17 mouse cellular contexts compared by ENCODE assay signal in the genomic region with DNA sequence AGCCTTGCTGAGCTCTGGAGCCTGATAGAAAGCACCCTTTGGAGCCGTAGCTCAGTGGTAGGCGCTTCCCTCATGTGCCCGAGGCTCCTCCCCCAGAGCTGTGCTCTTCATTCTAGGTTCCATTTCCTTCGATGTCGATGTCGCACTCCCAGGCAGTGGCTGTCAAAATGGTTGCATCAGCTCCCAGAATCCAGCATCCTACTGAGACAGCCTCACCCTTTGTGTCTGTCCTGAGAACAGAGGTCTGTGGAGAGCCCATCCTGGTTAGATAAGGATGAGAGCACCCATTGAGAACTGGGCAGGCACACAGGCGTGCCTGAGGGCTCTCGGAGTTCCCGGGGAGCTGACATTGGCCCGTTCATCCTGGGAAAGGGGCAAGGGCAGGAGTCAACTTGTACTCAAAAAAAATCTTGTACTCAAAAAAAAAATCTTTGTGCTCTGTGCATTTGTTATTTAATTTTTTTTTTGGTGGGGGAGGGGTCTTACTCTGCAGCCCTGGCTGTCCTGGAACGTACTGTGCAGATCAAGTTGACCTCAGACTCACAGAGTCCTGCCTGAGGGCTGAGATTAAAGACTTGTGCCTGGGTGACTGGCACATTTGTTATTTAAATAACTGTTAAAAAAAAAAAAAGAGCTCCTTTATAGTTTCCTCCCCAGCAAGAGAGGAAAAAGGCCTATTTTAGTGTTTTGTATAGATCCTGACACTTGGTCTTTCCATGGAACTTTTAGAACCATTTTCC. TPM values are rescaled to one million over a fixed set of nuclear protein-coding genes. Genes with fewer than 3 reads are reported as not detected.
DNase-seq lines count a peak whose midpoint lies in the region; ATAC-seq and TF ChIP-seq lines count a peak whose summit lies in the region.
"Had no signal": no experiment of that assay in that cellular context is flagged by ENCODE, and none has a peak within 500 bp of the region (broad histone marks: within the 10 kb centered on the region; RNA-seq: fewer than 3 reads in every experiment).

No protein-coding gene starts in this region.

- no peak for TF ChIP-seq EP300 in CH12.LX (IDR thresholded peaks at IDR 0.05; ENCODE audit: low read length)

- no peaks in the 10 kb centered on the region for H3K79me2 ChIP-seq in CH12.LX (replicated peaks; ENCODE audit: control insufficient read depth, extremely low read depth, insufficient read depth, poor library complexity, severe bottlenecking)

- ATAC-seq in heart, embryonic 12.5 days (ENCODE audit: insufficient number of reproducible peaks, low FRiP score): no peak
- peak; percentile 33; the same call in 1 of the 2 replicates for ATAC-seq in hindbrain, embryonic 12.5 days (ENCODE audit: low FRiP score)
- no peak for ATAC-seq in kidney, embryonic 14.5 days (ENCODE audit: low FRiP score, low TSS enrichment)

- TF ChIP-seq RAD21 in CH12.LX (IDR thresholded peaks at IDR 0.05; ENCODE audit: low read depth, low read length): no peak

- TF ChIP-seq CTCF in CH12.LX (conservative IDR thresholded peaks at IDR 0.05 in 1 of 2, IDR thresholded peaks at IDR 0.05 in 1 of 2; ENCODE audit: low read depth in 2 of 2, low read length in 2 of 2): no peak

- dilution Hi-C loops in CH12.LX (cut with MboI; ENCODE audit: extremely low pct_ligation_motif_present, extremely low pct_unique_long_range_greater_than_20kb, low sequenced_read_pairs): no loop called here

- no peak for TF ChIP-seq POLR2A in CH12.LX (IDR thresholded peaks at IDR 0.05; ENCODE audit: low read depth, low read length)

- DNase-seq in heart, adult 11 months: no peak
- no peak for DNase-seq in CH12.LX (ENCODE audit: extremely low read depth)
- DNase-seq in embryo, embryonic 10.5 days (ENCODE audit: low spot score): peak; percentile 45
- no peak for DNase-seq in left cerebral cortex, postnatal 14 days (ENCODE audit: low spot score in 2 of 2)
- no peak for DNase-seq in limb, embryonic 10.5 days (ENCODE audit: low spot score)
- DNase-seq: cerebellum, adult 18-20 months; heart, postnatal 10 days; kidney, adult 8-10 months; lung, adult 18-20 months; right cerebral cortex, postnatal 14 days had no signal

- 22% methylated on average over 11 of the region's 11 CpGs for WGBS in heart, embryonic 12.5 days
- 17% methylated on average over 11 of the region's 11 CpGs for WGBS in hindbrain, embryonic 12.5 days
- 28% methylated on average over 11 of the region's 11 CpGs for WGBS in kidney, embryonic 14.5 days
- 40% methylated on average over 11 of the region's 11 CpGs for WGBS in limb, embryonic 10.5 days

- 0 out of 2 replicates have a peak, but pooled peaks cover 7% of the 10 kb centered on the region for H3K9me3 ChIP-seq in heart, embryonic 12.5 days (replicated peaks)
- H3K9me3 ChIP-seq in CH12.LX (replicated peaks; ENCODE audit: low read length): peaks cover 6% of the 10 kb centered on the region
- H3K9me3 ChIP-seq in hindbrain, embryonic 12.5 days (replicated peaks): 0 out of 2 replicates have a peak, but pooled peaks cover 4% of the 10 kb centered on the region
- no peaks in the 10 kb centered on the region for H3K9me3 ChIP-seq in kidney, embryonic 14.5 days (ENCODE audit: control insufficient read depth, low read length)
- no peaks in the 10 kb centered on the region for H3K9me3 ChIP-seq in limb, embryonic 10.5 days (replicated peaks)

- H3K4me1 ChIP-seq in heart, embryonic 12.5 days (replicated peaks): 0 out of 2 replicates have a peak, but pooled peaks cover 3% of the 10 kb centered on the region
- H3K4me1 ChIP-seq in CH12.LX (ENCODE audit: control insufficient read depth in 1 of 2, insufficient read depth in 2 of 2): peaks cover 0 to 4% of the 10 kb centered on the region in 2 experiments; a peak in 2 of 4 replicates
- peaks cover 21% of the 10 kb centered on the region for H3K4me1 ChIP-seq in hindbrain, embryonic 12.5 days
- H3K4me1 ChIP-seq in kidney, embryonic 14.5 days (ENCODE audit: control insufficient read depth, insufficient read depth, low read length): no peaks in the 10 kb centered on the region
- 0 out of 2 replicates have a peak, but pooled peaks cover 3% of the 10 kb centered on the region for H3K4me1 ChIP-seq in limb, embryonic 10.5 days

- no peak overlapping the region for H3K4me3 ChIP-seq in heart, embryonic 12.5 days
- no peak overlapping the region for H3K4me3 ChIP-seq in CH12.LX (replicated peaks in 1 of 3; ENCODE audit: low read depth in 2 of 3, low read length in 2 of 3, poor library complexity in 1 of 3)
- no peak overlapping the region for H3K4me3 ChIP-seq in hindbrain, embryonic 12.5 days
- no peak overlapping the region for H3K4me3 ChIP-seq in kidney, embryonic 14.5 days (ENCODE audit: low read length)
- no peak overlapping the region for H3K4me3 ChIP-seq in limb, embryonic 10.5 days

- H3K9ac ChIP-seq in heart, embryonic 12.5 days: no peak overlapping the region
- H3K9ac ChIP-seq in CH12.LX (ENCODE audit: insufficient read depth, low read depth): no peak overlapping the region
- no peak overlapping the region for H3K9ac ChIP-seq in hindbrain, embryonic 12.5 days
- no peak overlapping the region for H3K9ac ChIP-seq in kidney, embryonic 14.5 days (ENCODE audit: low read depth, low read length)

- H3K36me3 ChIP-seq in heart, embryonic 12.5 days: no peaks in the 10 kb centered on the region
- no peaks in the 10 kb centered on the region for H3K36me3 ChIP-seq in CH12.LX (replicated peaks in 1 of 2; ENCODE audit: control insufficient read depth in 1 of 2, insufficient read depth in 1 of 2, low read length in 1 of 2)
- no peaks in the 10 kb centered on the region for H3K36me3 ChIP-seq in hindbrain, embryonic 12.5 days
- no peaks in the 10 kb centered on the region for H3K36me3 ChIP-seq in kidney, embryonic 14.5 days (ENCODE audit: control insufficient read depth, insufficient read depth, low read length)
- H3K36me3 ChIP-seq in limb, embryonic 10.5 days: no peaks in the 10 kb centered on the region

- intact Hi-C loops in left cerebral cortex, postnatal 14 days (cut with DNase I): no loop called here

- H3K27me3 ChIP-seq in heart, embryonic 12.5 days (replicated peaks): peaks cover 46% of the 10 kb centered on the region
- peaks cover 67% of the 10 kb centered on the region for H3K27me3 ChIP-seq in CH12.LX (replicated peaks)
- peaks cover 15% of the 10 kb centered on the region for H3K27me3 ChIP-seq in hindbrain, embryonic 12.5 days
- no peaks in the 10 kb centered on the region for H3K27me3 ChIP-seq in kidney, embryonic 14.5 days (ENCODE audit: control insufficient read depth, insufficient read depth, low read length)
- H3K27me3 ChIP-seq in limb, embryonic 10.5 days (ENCODE audit: low read depth, poor library complexity, severe bottlenecking): peaks cover 39% of the 10 kb centered on the region

- peak overlapping the region; percentile 29; the same call in 1 of the 2 replicates for H3K4me2 ChIP-seq in heart, embryonic 12.5 days
- no peak overlapping the region for H3K4me2 ChIP-seq in CH12.LX (ENCODE audit: insufficient read depth, low read depth, poor library complexity, severe bottlenecking)
- peak overlapping the region; percentile 26 for H3K4me2 ChIP-seq in hindbrain, embryonic 12.5 days (replicated peaks)
- H3K4me2 ChIP-seq in kidney, embryonic 14.5 days (replicated peaks; ENCODE audit: low read depth, low read length): no peak overlapping the region

- H3K27ac ChIP-seq in heart, embryonic 12.5 days (ENCODE audit: poor library complexity, severe bottlenecking): no peak overlapping the region
- no peak overlapping the region for H3K27ac ChIP-seq in CH12.LX (ENCODE audit: insufficient read depth, low read depth)
- peak overlapping the region; percentile 12; the same call in 1 of the 2 replicates for H3K27ac ChIP-seq in hindbrain, embryonic 12.5 days
- H3K27ac ChIP-seq in kidney, embryonic 14.5 days (ENCODE audit: low read depth, low read length): no peak overlapping the region
- no peak overlapping the region for H3K27ac ChIP-seq in limb, embryonic 10.5 days

- in situ Hi-C loops in CH12.LX (cut with MboI; ENCODE audit: low pct_ligation_motif_present, low pct_unique_long_range_greater_than_20kb, low sequenced_read_pairs): no loop called here

TF ChIP-seq in CH12.LX, 34 proteins besides CTCF, POLR2A, EP300 and RAD21:
- TF ChIP-seq HCFC1 (IDR thresholded peaks at IDR 0.05; ENCODE audit: low read depth, low read length): no peak
- 0 out of 2 replicates have a peak, but pooled peaks have one; percentile 13 for TF ChIP-seq ZNF384 (IDR thresholded peaks at IDR 0.05; ENCODE audit: low read depth, low read length)

RNA-seq across cellular contexts. Expression of a gene that starts 18.3 kb away (rescaled TPM):
- polyA plus RNA-seq in heart, embryonic 12.5 days (2016; fragmentation: Nextera tagmentation; extraction: Ambion mirVana): not detected in 2 replicates
- total RNA-seq in CH12.LX (2012; rRNA removed) (not detected in 2 replicates), CH12.LX (2014; rRNA removed) (not detected in 2 replicates)
- not detected in 2 replicates for polyA plus RNA-seq in CH12.LX (2012; ENCODE audit: insufficient read length, low read depth)
- polyA plus RNA-seq in hindbrain, embryonic 12.5 days (2016; fragmentation: Nextera tagmentation; extraction: Ambion mirVana): 2.4 and 3.1 TPM in 2 replicates
- 0.24 and 0.46 TPM in 2 replicates for polyA plus RNA-seq in kidney, embryonic 14.5 days (2014; fragmentation: Nextera tagmentation; extraction: Ambion mirVana)
- 100 to 1,000 TPM; 136 to 152 TPM for total RNA-seq in left cerebral cortex, postnatal 14 days (2021)
- 0.03 TPM in 1 of 2 replicates, not detected in the other for polyA plus RNA-seq in limb, embryonic 10.5 days (2016; fragmentation: Nextera tagmentation; extraction: Ambion mirVana)
- total RNA-seq: granulocyte monocyte progenitor cell, adult 5-6 weeks; megakaryocyte progenitor cell, adult 5-6 weeks; MEL had no signal
- polyA plus RNA-seq: thymus, postnatal 0 days had no signal

Comparison
In these comparisons a context has a peak if more than half of its experiments do, and no peak if none do; other contexts are left out.
1. H3K4me2 ChIP-seq: peak in heart, embryonic 12.5 days (single experiment) and hindbrain, embryonic 12.5 days (single experiment); none in CH12.LX (single experiment) and kidney, embryonic 14.5 days (single experiment).